Mouse (Mus musculus): Measurements from ENCODE around the gene Bcl3. TPM values are rescaled to one million over a fixed set of nuclear protein-coding genes. Genes with fewer than 3 reads are reported as not detected.

Gene Bcl3
- polyA plus RNA-seq, 1 experiment from 2014 or later: 2.0 TPM

DNA sequence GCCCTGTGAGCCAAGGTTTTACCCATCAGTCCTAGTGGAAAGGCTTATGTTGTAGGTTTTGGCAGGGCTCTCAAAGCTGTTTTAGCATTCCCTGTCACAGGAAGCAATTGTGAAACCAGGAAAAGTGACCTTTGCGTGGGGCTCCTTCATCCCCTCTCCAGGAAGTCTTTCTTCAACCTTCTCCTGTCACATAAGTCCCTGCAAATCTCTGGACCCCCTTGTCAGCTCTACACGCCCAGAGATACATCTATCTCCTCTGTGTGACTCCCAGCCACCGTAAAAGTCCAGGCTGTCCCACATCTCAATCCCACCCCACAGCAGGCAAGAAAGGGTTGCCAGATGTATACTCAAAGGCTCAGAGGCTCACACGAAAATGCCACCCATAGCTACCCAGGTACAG, 50.9 kb downstream of the Bcl3 start:
- H3K4me2 ChIP-seq (replicated peaks): peak overlapping the region; percentile 88
- 57% methylated on average over 4 of the region's 4 CpGs for WGBS
- no peak overlapping the region for H3K9ac ChIP-seq
- H3K36me3 ChIP-seq: 0 out of 2 replicates have a peak, but pooled peaks cover under 1% of the 10 kb centered on the region
- peaks cover 33% of the 10 kb centered on the region for H3K4me1 ChIP-seq
- H3K27me3 ChIP-seq: 0 out of 2 replicates have a peak, but pooled peaks cover 14% of the 10 kb centered on the region
- ATAC-seq (ENCODE audit: low FRiP score, low read depth): no peak
- H3K9me3 ChIP-seq: no peaks in the 10 kb centered on the region
- peak overlapping the region; percentile 56; the same call in 1 of the 2 replicates for H3K4me3 ChIP-seq
- H3K27ac ChIP-seq: no peak overlapping the region; the same call in 1 of the 2 replicates

DNA sequence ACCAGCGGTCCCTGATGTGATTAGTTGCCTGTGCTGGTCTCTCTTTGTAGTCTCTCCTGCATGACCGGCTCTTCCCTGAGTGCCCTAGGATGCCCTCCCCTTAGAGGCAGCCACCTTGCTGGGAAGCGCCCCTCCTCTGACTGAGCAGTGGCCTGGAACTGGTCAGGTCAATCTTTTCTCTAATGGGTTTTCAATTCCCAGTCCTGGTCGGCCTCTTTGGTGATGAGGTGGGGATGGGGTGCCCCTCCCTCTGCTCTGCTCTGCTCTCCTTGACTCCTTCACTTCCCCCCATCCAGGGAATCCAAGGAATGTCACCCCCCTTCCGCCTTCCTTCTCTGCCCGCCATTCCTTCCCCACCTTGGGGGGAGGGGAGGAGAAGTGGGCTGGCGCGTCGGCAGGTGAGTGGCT, 51.6 kb downstream of the Bcl3 start, which contains the start of gene Bcam:
TSS of gene Bcam (minus strand) at position 33 of the 408 bp plus-strand sequence.
- Histone ChIP-seq H3K9ac (peak within 1 kb of the TSS; percentile 73), H3K27me3 (0 out of 2 replicates have a peak, but pooled peaks cover 14% of the 10 kb centered on the region), H3K36me3 (peaks cover 5% of the 10 kb centered on the region; the same call in 1 of the 2 replicates), H3K4me1 (peaks cover 33% of the 10 kb centered on the region), H3K4me3 (peak within 1 kb of the TSS; percentile 56), H3K9me3 (no peaks in the 10 kb centered on the region), H3K27ac (peak within 1 kb of the TSS; percentile 56; the same call in 1 of the 2 replicates), H3K4me2 (replicated peaks) (peak within 1 kb of the TSS; percentile 88)
- WGBS: under 1% methylated on average over 9 of the region's 9 CpGs
- peak; percentile 37 for ATAC-seq (ENCODE audit: low FRiP score, low read depth)

DNA sequence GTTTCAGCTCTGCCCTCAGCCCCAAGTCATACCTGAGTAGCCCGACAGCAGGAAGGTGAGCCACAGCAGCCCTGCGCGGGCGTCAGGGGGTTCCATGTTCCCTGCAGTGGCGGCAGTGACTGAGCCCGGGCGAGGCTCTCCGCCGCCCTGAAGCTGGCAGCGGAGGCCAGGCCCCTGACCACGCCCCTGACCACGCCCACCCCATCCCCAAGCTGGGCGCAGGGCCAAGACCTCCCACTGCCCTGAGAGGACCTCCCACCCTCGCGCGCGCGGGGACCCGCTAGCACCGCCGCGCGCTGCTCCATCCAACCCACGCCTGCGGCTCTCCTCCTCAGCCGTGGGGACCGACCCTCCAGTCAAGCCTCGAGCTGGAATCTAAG, 52.2 kb downstream of the Bcl3 start:
- peak overlapping the region; percentile 56; the same call in 1 of the 2 replicates for H3K27ac ChIP-seq
- peak overlapping the region; percentile 56 for H3K4me3 ChIP-seq
- H3K36me3 ChIP-seq: peaks cover 7% of the 10 kb centered on the region
- WGBS: under 1% methylated on average over 28 of the region's 28 CpGs
- peak; percentile 83 for ATAC-seq (ENCODE audit: low FRiP score, low read depth)
- H3K27me3 ChIP-seq: 0 out of 2 replicates have a peak, but pooled peaks cover 14% of the 10 kb centered on the region
- H3K9me3 ChIP-seq: no peaks in the 10 kb centered on the region
- H3K4me2 ChIP-seq (replicated peaks): peak overlapping the region; percentile 88
- peak overlapping the region; percentile 73 for H3K9ac ChIP-seq
- peaks cover 33% of the 10 kb centered on the region for H3K4me1 ChIP-seq

DNA sequence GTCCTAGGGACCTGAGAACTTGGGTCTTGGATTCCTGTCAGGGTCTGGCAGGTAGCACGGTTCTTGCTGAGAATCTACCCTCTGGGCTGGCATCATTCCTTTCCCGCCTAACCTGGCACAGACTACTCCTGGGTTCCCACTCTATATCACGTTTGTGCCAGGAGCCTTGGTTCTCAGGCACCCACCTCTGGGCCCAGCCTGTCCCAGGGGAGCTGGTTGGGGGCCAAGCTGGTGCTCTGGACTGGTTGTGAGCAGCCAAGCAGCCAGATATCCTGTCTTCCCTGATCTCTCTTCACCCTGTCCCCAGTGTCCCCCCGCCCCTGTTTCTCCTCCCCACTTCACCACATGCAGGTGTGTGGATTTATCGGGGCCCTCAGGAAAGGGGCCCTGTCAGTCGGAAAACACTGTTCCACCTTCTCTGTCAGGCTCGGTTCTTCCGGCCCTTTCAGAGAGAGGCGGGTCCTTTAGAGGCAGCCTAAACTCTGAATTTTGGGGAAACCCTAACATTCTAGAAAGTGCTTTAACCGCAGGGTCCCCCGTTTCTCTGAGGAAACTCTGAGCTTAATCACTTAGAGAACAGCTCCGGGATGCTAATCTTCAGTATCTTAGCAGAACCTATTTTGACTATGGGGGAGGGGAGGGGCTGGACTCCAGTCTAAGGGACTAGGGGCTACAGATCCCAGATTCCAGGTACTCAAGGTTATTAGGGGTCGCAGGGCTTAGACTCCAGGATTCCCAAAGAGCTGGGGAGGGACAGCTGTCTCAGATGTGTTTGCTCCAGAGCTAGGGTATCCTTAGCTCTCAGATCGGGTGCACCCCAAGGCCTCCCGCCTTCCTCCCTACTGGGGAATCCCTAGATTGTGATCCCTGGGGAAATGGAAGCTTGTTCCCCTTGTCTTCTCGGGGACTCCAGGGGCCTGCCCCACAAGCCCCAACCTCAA, 52.9 kb downstream of the Bcl3 start:
- WGBS: 7% methylated on average over 16 of the region's 16 CpGs
- H3K27me3 ChIP-seq: 0 out of 2 replicates have a peak, but pooled peaks cover 14% of the 10 kb centered on the region
- H3K27ac ChIP-seq: peak overlapping the region; percentile 56; the same call in 1 of the 2 replicates
- peak overlapping the region; percentile 73 for H3K9ac ChIP-seq
- peak overlapping the region; percentile 56 for H3K4me3 ChIP-seq
- ATAC-seq (ENCODE audit: low FRiP score, low read depth): peak; percentile 20
- peaks cover 33% of the 10 kb centered on the region for H3K4me1 ChIP-seq
- no peaks in the 10 kb centered on the region for H3K9me3 ChIP-seq
- peaks cover 12% of the 10 kb centered on the region for H3K36me3 ChIP-seq
- peak overlapping the region; percentile 88 for H3K4me2 ChIP-seq (replicated peaks)

DNA sequence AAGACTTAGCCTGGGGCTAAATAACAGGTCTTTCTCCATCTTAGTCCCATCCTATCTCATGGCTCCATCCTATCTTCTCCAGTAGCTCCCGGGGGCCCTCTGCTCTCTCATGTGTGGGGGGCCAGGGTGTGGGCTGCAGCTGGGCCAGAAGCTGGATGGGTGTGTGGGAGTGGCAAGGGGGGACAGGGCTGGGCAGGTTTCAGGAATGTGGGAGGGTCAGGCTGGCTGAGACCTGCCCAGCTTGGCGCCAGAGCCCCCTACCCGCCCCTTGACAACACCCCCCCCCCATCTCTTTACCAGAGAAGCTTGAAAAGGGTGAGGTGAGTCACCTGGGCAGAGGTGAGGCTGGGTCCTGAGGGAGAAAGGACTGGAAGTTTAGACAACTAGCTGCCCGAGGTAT, 53.6 kb downstream of the Bcl3 start:
- peaks cover 33% of the 10 kb centered on the region for H3K4me1 ChIP-seq
- H3K27ac ChIP-seq: peak overlapping the region; percentile 22; the same call in 1 of the 2 replicates
- H3K27me3 ChIP-seq: 0 out of 2 replicates have a peak, but pooled peaks cover 14% of the 10 kb centered on the region
- H3K36me3 ChIP-seq: peaks cover 19% of the 10 kb centered on the region
- 0 out of 2 replicates have a peak, but pooled peaks have one; percentile 14 for ATAC-seq (ENCODE audit: low FRiP score, low read depth)
- 24% methylated on average over 4 of the region's 4 CpGs for WGBS
- H3K4me3 ChIP-seq: peak overlapping the region; percentile 56
- peak overlapping the region; percentile 73 for H3K9ac ChIP-seq
- no peaks in the 10 kb centered on the region for H3K9me3 ChIP-seq
- H3K4me2 ChIP-seq (replicated peaks): peak overlapping the region; percentile 88

DNA sequence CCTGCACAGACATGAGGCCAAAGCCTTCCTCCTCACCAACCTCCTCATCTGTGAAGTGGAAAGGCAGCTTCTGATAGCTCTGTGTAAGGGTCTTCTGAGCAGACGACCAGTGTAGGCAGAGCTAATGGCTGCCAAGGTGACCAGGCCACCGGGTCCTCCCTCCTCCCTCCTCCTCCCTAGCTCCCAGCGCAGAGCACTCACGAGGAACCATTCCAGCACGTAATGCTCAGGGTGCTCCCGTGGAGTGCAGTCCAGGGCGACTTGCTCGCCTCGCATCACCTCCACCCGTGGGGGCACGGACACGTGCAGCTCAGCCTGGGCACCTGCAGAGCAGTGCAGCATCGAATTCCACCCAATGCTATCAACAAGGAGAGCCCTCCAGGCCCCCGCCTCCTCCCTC, 54.3 kb downstream of the Bcl3 start:
- Histone ChIP-seq H3K4me2 (replicated peaks) (peak overlapping the region; percentile 88), H3K9me3 (no peaks in the 10 kb centered on the region), H3K9ac (0 out of 2 replicates have a peak overlapping the region, but pooled peaks have one; percentile 53), H3K27me3 (0 out of 2 replicates have a peak, but pooled peaks cover 14% of the 10 kb centered on the region), H3K4me1 (peaks cover 33% of the 10 kb centered on the region), H3K4me3 (peak overlapping the region; percentile 56), H3K27ac (no peak overlapping the region), H3K36me3 (peaks cover 27% of the 10 kb centered on the region)
- no peak for ATAC-seq (ENCODE audit: low FRiP score, low read depth)
- 68% methylated on average over 14 of the region's 14 CpGs for WGBS

DNA sequence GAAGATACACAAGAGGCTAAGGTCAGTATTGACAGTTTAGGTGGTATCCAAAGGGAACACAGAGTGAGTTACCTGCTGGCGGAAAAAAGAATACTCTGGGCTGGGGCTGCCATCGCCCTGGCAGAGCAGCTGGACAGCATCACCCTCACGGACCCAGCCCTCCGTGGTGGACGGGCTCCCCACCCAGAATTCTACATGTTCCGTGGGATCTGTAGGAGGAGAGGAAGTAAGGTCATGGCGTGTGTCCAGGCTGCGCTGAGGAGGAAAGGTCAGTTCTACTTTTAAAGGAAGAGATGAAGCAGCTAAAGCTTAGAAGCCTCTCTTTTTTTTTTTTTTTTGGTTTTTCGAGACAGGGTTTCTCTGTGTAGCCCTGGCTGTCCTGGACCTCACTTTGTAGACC, 58.0 kb downstream of the Bcl3 start:
- Histone ChIP-seq H3K4me1 (peaks cover 12% of the 10 kb centered on the region), H3K36me3 (peaks cover 49% of the 10 kb centered on the region), H3K9ac (no peak overlapping the region), H3K27me3 (0 out of 2 replicates have a peak, but pooled peaks cover 8% of the 10 kb centered on the region), H3K27ac (no peak overlapping the region), H3K4me3 (no peak overlapping the region), H3K4me2 (replicated peaks) (no peak overlapping the region), H3K9me3 (no peaks in the 10 kb centered on the region)
- 92% methylated on average over 9 of the region's 9 CpGs for WGBS
- ATAC-seq (ENCODE audit: low FRiP score, low read depth): no peak

DNA sequence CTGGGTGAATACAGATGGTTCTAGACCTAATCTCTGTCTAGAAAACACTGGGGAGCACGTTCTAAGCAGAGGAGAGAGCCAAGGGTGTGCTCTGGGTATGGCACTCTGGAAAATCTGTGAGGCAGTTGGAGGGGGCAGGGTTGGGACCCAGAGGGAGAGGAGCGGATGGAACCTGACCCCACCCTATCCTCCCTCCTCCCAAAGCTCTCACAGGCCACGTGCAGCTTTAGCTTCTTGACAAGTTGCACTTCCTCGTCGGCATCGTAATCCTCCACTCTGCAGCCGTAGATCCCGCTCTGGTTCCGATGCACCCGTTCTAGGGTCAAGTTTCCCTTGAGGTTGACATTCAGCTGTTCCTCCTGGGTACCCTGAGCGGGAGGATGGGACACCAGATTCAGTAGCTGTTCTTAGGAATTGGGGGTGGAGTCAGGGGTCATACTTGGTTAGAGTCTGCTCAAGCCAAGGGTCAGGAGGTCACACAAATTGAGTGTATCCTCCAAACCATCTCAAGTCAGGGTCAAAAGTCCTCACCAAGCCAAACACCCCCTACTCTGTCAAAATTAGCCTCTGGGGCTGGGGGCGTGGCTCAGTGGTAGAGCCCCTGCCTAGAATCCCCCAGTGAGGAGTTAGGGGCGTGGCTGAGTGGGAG, 58.6 kb downstream of the Bcl3 start:
- no peak overlapping the region for H3K27ac ChIP-seq
- H3K36me3 ChIP-seq: peaks cover 53% of the 10 kb centered on the region
- H3K27me3 ChIP-seq: 0 out of 2 replicates have a peak, but pooled peaks cover 4% of the 10 kb centered on the region
- H3K9ac ChIP-seq: no peak overlapping the region
- H3K4me2 ChIP-seq (replicated peaks): no peak overlapping the region
- 78% methylated on average over 13 of the region's 13 CpGs for WGBS
- no peak for ATAC-seq (ENCODE audit: low FRiP score, low read depth)
- H3K9me3 ChIP-seq: no peaks in the 10 kb centered on the region
- H3K4me1 ChIP-seq: peaks cover 6% of the 10 kb centered on the region
- no peak overlapping the region for H3K4me3 ChIP-seq

DNA sequence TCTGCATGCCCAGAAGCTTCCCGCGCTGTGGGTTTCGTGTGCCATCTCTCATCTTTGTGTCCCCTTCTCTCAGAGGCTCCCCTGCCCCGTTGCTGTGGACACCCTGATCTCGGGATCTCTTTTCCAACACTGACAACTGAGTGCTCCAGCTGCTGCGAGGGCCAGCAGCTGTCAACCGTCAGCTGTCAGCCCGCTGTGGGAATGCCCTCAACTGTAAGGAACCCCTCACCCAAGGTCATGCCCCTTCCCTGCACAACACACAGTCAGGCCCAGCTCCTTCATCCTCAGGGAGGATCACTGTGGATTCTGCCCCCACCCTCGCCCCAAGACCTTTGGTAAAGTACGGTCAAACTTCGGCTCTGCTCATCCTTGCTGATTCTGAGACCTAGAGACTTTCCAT, 60.3 kb downstream of the Bcl3 start:
- Histone ChIP-seq H3K4me2 (replicated peaks) (no peak overlapping the region), H3K4me3 (no peak overlapping the region), H3K36me3 (peaks cover 65% of the 10 kb centered on the region), H3K27ac (no peak overlapping the region), H3K9me3 (no peaks in the 10 kb centered on the region), H3K4me1 (no peaks in the 10 kb centered on the region), H3K9ac (no peak overlapping the region), H3K27me3 (no peaks in the 10 kb centered on the region)
- peak; percentile 75 for ATAC-seq (ENCODE audit: low FRiP score, low read depth)
- WGBS: 81% methylated on average over 11 of the region's 11 CpGs

DNA sequence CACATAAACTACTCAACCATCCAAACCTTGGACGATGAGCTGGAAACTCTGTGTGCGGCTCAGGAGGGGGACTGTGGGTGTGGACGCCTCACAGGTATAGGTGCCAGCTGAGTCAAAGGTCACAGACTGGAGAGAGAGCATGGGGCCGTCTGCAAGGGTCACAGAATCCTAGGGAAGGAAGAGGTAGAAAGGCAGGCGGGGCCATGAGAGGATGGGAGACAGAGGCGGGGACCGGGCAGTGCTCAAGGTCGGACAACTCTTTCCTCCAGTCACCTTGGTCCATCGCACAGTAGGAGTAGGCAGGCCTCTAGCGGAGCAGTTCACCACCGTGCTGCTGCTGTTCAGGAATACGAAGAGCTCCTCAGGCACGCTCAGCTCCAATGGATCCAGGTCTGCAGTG, 62.5 kb downstream of the Bcl3 start:
- Histone ChIP-seq H3K9me3 (no peaks in the 10 kb centered on the region), H3K27ac (no peak overlapping the region), H3K4me2 (replicated peaks) (no peak overlapping the region), H3K27me3 (no peaks in the 10 kb centered on the region), H3K4me1 (no peaks in the 10 kb centered on the region), H3K4me3 (no peak overlapping the region), H3K36me3 (peaks cover 55% of the 10 kb centered on the region), H3K9ac (no peak overlapping the region)
- WGBS: 89% methylated on average over 13 of the region's 13 CpGs
- ATAC-seq (ENCODE audit: low FRiP score, low read depth): no peak

DNA sequence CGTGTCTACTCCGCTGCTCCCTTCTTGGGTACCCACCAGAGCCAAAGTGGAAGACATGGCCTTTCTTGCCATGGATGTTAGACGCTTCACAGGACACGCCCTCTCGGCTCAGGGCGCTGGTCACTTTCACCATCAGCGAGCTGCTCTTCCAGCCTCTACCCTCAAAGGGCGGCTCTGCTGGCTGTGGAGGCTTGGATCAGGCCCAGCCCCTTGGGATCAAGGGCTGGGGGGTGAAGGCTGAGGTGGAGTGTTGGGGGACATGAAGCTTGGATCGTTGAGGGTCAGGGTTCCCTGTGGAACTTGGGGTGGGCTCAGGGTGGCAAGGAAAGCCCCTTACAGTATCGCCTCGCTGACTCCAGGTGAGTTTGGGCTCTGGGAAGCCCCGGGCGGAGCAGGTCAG, 63.9 kb downstream of the Bcl3 start:
- H3K4me1 ChIP-seq: no peaks in the 10 kb centered on the region
- H3K9me3 ChIP-seq: no peaks in the 10 kb centered on the region
- H3K27me3 ChIP-seq: no peaks in the 10 kb centered on the region
- no peak overlapping the region for H3K9ac ChIP-seq
- no peak overlapping the region for H3K4me3 ChIP-seq
- H3K4me2 ChIP-seq (replicated peaks): no peak overlapping the region
- ATAC-seq (ENCODE audit: low FRiP score, low read depth): no peak
- WGBS: 88% methylated on average over 13 of the region's 13 CpGs
- H3K27ac ChIP-seq: no peak overlapping the region
- H3K36me3 ChIP-seq: peaks cover 42% of the 10 kb centered on the region

Measured in limb, embryonic 13.5 days (tissue).